Mouse (Mus musculus): ENCODE data around the gene Pfdn2. TPM values are rescaled to one million over a fixed set of nuclear protein-coding genes. Genes with fewer than 3 reads are reported as not detected.

Gene Pfdn2
- total RNA-seq, 2 experiments from 2014 or later, result 85.7 to 91.7 TPM

DNA sequence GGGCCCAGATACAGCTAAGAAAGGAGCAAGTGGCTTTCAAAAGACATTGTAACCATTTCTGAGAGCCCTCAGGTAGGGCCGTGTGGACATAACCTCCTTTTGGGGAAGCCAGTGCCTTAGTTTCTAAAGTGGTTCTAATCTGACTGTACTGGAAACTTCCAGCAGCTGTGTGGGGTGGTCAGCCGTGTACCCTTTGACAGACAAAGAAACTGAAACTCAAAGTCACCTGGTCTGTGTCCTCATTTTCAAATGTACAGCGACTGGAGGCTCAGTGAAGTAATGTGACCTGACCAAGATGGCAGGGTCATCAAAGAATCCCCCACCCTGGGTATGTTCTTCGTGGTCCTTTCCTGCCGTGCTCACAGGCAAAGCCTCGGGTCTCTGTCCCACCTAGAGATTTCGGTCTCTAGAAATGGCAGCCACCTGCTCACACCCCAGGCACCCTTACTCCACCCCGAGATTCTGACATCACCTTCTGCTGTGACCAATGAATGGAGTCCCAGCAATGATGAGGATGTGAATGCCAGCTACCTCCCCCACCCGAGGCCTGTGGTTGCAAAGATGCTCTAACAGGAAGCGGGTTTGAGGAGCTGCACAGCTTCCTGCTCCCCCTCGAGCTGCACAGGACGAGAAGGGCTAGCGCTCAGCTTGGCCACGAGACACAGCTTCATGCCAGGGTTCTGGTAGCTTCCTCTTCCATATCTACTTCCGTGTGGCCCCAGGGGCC is 43.1 kb downstream of the Pfdn2 start, which contains the start of gene Arhgap30:
Arhgap30 (plus strand) TSS at position 579 of the 727 bp plus-strand sequence.
- intact Hi-C loops (cut with DNase I), result no loop called here
- peak in 1 of 2 experiments; percentile 15 for DNase-seq

DNA sequence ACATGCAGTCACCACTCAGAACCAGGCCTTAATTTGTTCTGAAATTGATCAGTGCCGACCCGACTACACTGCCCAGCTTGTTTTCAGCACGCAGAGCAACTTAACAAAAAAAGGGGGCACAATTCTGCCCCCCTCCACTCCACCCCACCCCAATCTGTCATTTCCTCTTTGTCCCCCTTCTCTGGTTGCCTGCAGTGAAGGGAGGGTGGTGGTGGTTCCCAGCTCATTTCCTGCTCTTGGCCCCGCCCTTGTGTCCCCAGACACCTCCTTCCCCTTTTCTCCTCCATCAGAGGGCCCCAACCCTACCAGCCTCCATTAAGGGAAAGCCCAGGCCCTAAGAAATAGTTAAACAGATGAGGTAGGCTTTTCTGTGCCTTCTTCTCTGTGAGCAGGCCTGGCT is 44.6 kb downstream of the Pfdn2 start:
- intact Hi-C loops (cut with DNase I), result no loop called here
- DNase-seq, result no peak

DNA sequence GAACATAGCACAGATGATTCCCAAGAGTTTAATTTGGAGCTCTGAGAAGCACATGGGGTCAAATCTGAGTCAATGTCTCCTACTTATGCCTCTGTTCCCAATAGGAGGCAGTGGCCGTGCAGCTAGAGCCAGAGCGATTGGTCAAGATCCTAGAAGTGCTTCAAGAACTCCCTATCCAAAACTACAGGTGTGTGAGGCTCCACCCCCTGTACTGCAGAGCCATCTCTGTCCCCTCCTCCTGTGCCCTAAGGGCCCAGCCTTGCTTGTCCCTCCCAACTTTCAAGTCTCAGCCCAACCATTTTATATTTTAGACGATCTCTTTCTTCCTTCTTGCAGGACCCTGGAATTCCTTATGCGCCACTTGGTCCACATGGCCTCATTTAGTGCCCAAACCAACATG is 56.4 kb downstream of the Pfdn2 start:
- intact Hi-C loops (cut with DNase I), result no loop called here
- DNase-seq, result no peak

DNA sequence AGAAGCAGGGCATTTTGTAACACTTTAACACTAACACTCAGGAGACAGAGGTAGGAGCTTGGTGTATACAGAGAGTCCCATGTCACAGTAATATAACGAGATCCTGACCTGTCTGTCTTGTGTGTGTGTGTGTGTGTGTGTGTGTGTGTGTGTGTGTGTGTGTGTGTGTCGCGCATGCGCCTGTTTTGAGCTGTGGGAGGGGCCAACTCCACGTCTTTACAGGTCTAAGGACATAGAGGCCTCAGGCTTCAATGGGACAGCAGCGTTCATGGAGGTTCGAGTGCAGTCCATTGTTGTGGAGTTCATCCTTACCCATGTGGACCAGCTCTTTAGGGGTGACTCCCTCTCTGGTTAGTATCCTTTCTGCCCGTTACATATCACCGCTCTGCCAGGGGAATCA is 57.5 kb downstream of the Pfdn2 start:
- intact Hi-C loops (cut with DNase I), result no loop called here
- no peak for DNase-seq

DNA sequence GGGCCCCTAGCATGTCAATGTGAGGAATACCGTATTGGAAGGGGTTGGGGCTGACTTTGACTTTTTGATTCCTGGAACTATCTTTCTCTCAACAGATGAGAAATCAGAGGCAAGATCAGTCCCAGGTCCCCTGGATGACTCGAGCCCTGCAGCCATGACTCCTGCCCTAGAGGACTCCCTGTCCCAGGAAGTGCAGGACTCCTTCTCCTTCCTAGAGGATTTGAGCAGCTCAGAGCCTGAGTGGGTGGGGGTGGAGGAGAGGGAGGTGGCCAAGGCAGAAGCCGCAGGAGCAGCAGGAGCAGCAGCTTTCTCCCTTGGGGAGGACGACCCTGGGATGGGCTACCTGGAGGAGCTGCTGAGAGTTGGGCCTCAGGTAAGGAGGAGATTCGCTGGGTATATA is 61.8 kb downstream of the Pfdn2 start:
- intact Hi-C loops (cut with DNase I), result no loop called here
- DNase-seq, result no peak

Other genes with a start within 250 kb of the Pfdn2 start
- gene Cfap126, start 231.8 kb upstream of the Pfdn2 start, total RNA-seq (2021), result under 1 TPM; 0.54 to 0.91 TPM
- gene Sdhc, start 195.1 kb upstream of the Pfdn2 start, total RNA-seq (2021), result 100 to 1,000 TPM; 691 to 738 TPM
- gene Mpz, start 195.0 kb upstream of the Pfdn2 start, total RNA-seq (2021), result 100 to 1,000 TPM in 1 of 2 experiments, 10 to 100 TPM in 1; 33.1 to 105 TPM
- 10 to 100 TPM; 48.8 to 49.5 TPM for gene Pcp4l1, start 149.4 kb upstream of the Pfdn2 start, total RNA-seq (2021)
- gene Nr1i3, start 131.7 kb upstream of the Pfdn2 start, total RNA-seq (2021), result not detected
- gene Tomm40l, start 123.2 kb upstream of the Pfdn2 start, total RNA-seq (2021), result 10 to 100 TPM; 52.0 to 54.8 TPM
- 1 to 10 TPM in 1 of 2 experiments, not detected in 1; 1.7 TPM for gene Apoa2, start 120.6 kb upstream of the Pfdn2 start, total RNA-seq (2021)
- gene Fcer1g, start 111.3 kb upstream of the Pfdn2 start, total RNA-seq (2021), result 1 to 10 TPM; 2.5 to 4.9 TPM
- gene Adamts4, start 95.2 kb upstream of the Pfdn2 start, total RNA-seq (2021), result under 1 TPM; 0.28 to 0.54 TPM
- gene Ndufs2, start 94.3 kb upstream of the Pfdn2 start, total RNA-seq (2021), result 100 to 1,000 TPM; 874 to 989 TPM
- gene B4galt3, start 75.3 kb upstream of the Pfdn2 start, total RNA-seq (2021), result 10 to 100 TPM in 1 of 2 experiments, 1 to 10 TPM in 1; 9.6 to 10.5 TPM
- 1 to 10 TPM; 8.7 TPM for gene Ppox, start 64.5 kb upstream of the Pfdn2 start, total RNA-seq (2021)
- gene Usp21, start 57.7 kb upstream of the Pfdn2 start, total RNA-seq (2021), result 10 to 100 TPM; 13.5 to 13.8 TPM
- 10 to 100 TPM; 80.9 to 82.2 TPM for gene Ufc1, start 50.6 kb upstream of the Pfdn2 start, total RNA-seq (2021)
- 10 to 100 TPM; 26.6 to 31.1 TPM for gene Dedd, start 16.5 kb upstream of the Pfdn2 start, total RNA-seq (2021)
- 10 to 100 TPM; 23.2 to 23.9 TPM for gene Nit1, start within 50 bp of the Pfdn2 start, total RNA-seq (2021)
- gene Klhdc9, start 15.1 kb downstream of the Pfdn2 start, total RNA-seq (2021), result not detected
- gene Nectin4, start 24.4 kb downstream of the Pfdn2 start, total RNA-seq (2021), result under 1 TPM in 1 of 2 experiments, not detected in 1; 0.07 TPM
- gene Arhgap30, start 43.3 kb downstream of the Pfdn2 start, total RNA-seq (2021), result under 1 TPM; 0.94 to 0.99 TPM
- gene Usf1, start 65.6 kb downstream of the Pfdn2 start, total RNA-seq (2021), result 10 to 100 TPM; 25.7 to 27.7 TPM
- gene Tstd1, start 73.2 kb downstream of the Pfdn2 start, total RNA-seq (2021), result under 1 TPM in 1 of 2 experiments, not detected in 1; 0.69 TPM
- 1 to 10 TPM; 4.9 to 5.4 TPM for gene F11r, start 91.9 kb downstream of the Pfdn2 start, total RNA-seq (2021)
- 1 to 10 TPM in 1 of 2 experiments, under 1 TPM in 1; 0.79 to 1.2 TPM for gene Alyref2, start 157.8 kb downstream of the Pfdn2 start, total RNA-seq (2021)
- not detected for gene Itln1, start 189.6 kb downstream of the Pfdn2 start, total RNA-seq (2021)
- gene Cd244a, start 213.5 kb downstream of the Pfdn2 start, total RNA-seq (2021), result not detected